Mouse (Mus musculus): ENCODE measurements at regions not wholly inside any gene's neighbourhood (a gene's known extent, or its start where the extent isn't known, plus 50 kb on each side); places are given as distances from the start of the nearest gene placed in this dataset.

- TF ChIP-seq CTCF (IDR thresholded peaks at IDR 0.05; ENCODE audit: borderline replicate concordance, control insufficient read depth, extremely low read depth, insufficient read depth, low read length, poor library complexity) (no peak), POLR2A (IDR thresholded peaks at IDR 0.05; ENCODE audit: control insufficient read depth, extremely low read depth, insufficient read depth, low read length, poor library complexity) (no peak)
These were observed 49.9 kb upstream of the Prkd1 start for GRCm38 (mm10) chr12:50698613-50699442.
